Mouse (Mus musculus) liver, embryonic 15.5 days (tissue): ENCODE data around the gene Il27ra. TPM values are rescaled to one million over a fixed set of nuclear protein-coding genes. Genes with fewer than 3 reads are reported as not detected.
A peak's percentile ranks its signal among the peaks of the same experiment; 100 is the strongest.

Experiments
- ATAC-seq: fragments of 200-750 bp; cut with Nextera tagmentation; 2 replicates; pipeline ENCODE4 v1.8.0; 2017; ENCODE audit warnings: moderate number of reproducible peaks, mild to moderate bottlenecking, moderate library complexity; ENCODE audit not compliant: insufficient read depth
- H3K27ac ChIP-seq: fragments of 300-500 bp; sonication (generic); replicated peaks from 2 replicates; pipeline ENCODE4 v1.5.1; 2015; ENCODE audit warnings: mild to moderate bottlenecking, inconsistent platforms
- H3K27me3 ChIP-seq: fragments of 300-500 bp; sonication (generic); 2 replicates; pipeline ENCODE4 v1.6.1; 2015; ENCODE audit warnings: mild to moderate bottlenecking, inconsistent platforms
- H3K36me3 ChIP-seq: fragments of 300-500 bp; sonication (generic); replicated peaks from 2 replicates; pipeline ENCODE4 v1.6.1; 2015; ENCODE audit warnings: moderate library complexity, mild to moderate bottlenecking, inconsistent platforms
- H3K4me1 ChIP-seq: fragments of 300-500 bp; sonication (generic); replicated peaks from 2 replicates; pipeline ENCODE4 v1.6.1; 2015; ENCODE audit warnings: inconsistent platforms
- H3K4me2 ChIP-seq: fragments of 300-500 bp; sonication (generic); 2 replicates; pipeline ENCODE4 v1.6.1; 2015; ENCODE audit warnings: moderate library complexity, mild to moderate bottlenecking, inconsistent platforms
- H3K4me3 ChIP-seq: fragments of 300-500 bp; sonication (generic); replicated peaks from 2 replicates; pipeline ENCODE4 v1.5.1; 2015; ENCODE audit warnings: mild to moderate bottlenecking, inconsistent platforms
- H3K9ac ChIP-seq: fragments of 300-500 bp; sonication (generic); 2 replicates; pipeline ENCODE4 v1.6.1; 2015; ENCODE audit warnings: moderate library complexity, mild to moderate bottlenecking, inconsistent platforms
- H3K9me3 ChIP-seq: fragments of 300-500 bp; sonication (generic); replicated peaks from 2 replicates; pipeline ENCODE4 v1.6.1; 2016; ENCODE audit warnings: inconsistent platforms
- WGBS: fragments of 180-500 bp; shearing (Covaris S2); methylation state at CpG from one replicate; pipeline ENCODE4 v1.1.7; 2015; ENCODE audit warnings: mixed read lengths; ENCODE audit not compliant: insufficient replicate concordance; 5-methylcytosine and 5-hydroxymethylcytosine counted together
- polyA plus RNA-seq: library from polyadenylated mRNA; unstranded; fragments of >200 nt; fragmentation: Nextera tagmentation; extraction: Ambion mirVana; gene quantifications from 2 replicates; pipeline ENCODE4 v1.2.1, GENCODE M21; 2015

The Il27ra gene
- polyA plus RNA-seq, 1 experiment from 2014 or later = 0.74 TPM

DNA sequence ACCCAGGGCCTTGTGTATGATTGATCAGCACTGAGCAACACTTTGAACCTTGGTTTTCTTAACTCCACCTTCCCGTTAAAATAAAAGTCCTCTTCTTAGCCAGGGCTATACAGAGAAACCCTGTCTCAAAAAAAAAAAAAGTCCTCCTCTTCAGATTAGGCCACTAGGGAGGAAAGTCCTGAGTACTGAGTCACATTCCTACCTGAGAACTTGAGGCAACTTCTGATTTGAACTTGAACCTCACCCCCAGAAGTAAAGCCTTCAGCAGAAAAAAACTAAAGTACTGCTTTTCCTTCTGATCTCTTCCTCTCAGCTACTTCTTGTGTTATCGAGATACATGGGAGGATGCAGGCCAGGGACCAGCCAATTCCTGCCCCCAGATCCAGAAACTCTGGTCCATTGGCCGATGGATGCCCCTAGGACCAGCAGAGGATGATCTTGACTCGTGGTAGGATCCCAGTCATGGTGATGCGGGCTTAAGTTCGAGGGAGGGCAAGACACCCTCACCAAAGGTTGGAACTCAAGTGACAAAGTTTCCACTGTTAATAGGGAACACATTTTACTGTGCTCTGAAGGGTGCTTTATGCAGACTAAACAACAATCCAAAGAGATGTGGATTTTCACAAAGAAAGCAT lies 38.7 kb downstream of the Il27ra start:
- WGBS = 69% methylated on average over 6 of the region's 6 CpGs
- ATAC-seq = no peak
- no peaks in the 10 kb centered on the region for H3K27me3 ChIP-seq
- H3K4me1 ChIP-seq = peaks cover 58% of the 10 kb centered on the region
- H3K27ac ChIP-seq = peak overlapping the region; percentile 78
- H3K36me3 ChIP-seq = peaks cover 42% of the 10 kb centered on the region
- H3K9me3 ChIP-seq = no peaks in the 10 kb centered on the region
- peak overlapping the region; percentile 63; the same call in 1 of the 2 replicates for H3K9ac ChIP-seq
- peak overlapping the region; percentile 66; the same call in 1 of the 2 replicates for H3K4me3 ChIP-seq
- peak overlapping the region; percentile 96 for H3K4me2 ChIP-seq

- H3K9me3 ChIP-seq = no peaks in the 10 kb centered on the region
- no peak overlapping the region for H3K9ac ChIP-seq
- no peaks in the 10 kb centered on the region for H3K27me3 ChIP-seq
- no peak overlapping the region for H3K4me3 ChIP-seq
- H3K4me2 ChIP-seq = 0 out of 2 replicates have a peak overlapping the region, but pooled peaks have one; percentile 11
- peaks cover 64% of the 10 kb centered on the region for H3K4me1 ChIP-seq
- H3K36me3 ChIP-seq = peaks cover 42% of the 10 kb centered on the region
- H3K27ac ChIP-seq = no peak overlapping the region
- 63% methylated on average over 12 of the region's 12 CpGs for WGBS
- peak; percentile 8; the same call in 1 of the 2 replicates for ATAC-seq
Observed at GRCm38 (mm10) chr8:84002957-84003611, 39.3 kb downstream of the Il27ra start.

DNA sequence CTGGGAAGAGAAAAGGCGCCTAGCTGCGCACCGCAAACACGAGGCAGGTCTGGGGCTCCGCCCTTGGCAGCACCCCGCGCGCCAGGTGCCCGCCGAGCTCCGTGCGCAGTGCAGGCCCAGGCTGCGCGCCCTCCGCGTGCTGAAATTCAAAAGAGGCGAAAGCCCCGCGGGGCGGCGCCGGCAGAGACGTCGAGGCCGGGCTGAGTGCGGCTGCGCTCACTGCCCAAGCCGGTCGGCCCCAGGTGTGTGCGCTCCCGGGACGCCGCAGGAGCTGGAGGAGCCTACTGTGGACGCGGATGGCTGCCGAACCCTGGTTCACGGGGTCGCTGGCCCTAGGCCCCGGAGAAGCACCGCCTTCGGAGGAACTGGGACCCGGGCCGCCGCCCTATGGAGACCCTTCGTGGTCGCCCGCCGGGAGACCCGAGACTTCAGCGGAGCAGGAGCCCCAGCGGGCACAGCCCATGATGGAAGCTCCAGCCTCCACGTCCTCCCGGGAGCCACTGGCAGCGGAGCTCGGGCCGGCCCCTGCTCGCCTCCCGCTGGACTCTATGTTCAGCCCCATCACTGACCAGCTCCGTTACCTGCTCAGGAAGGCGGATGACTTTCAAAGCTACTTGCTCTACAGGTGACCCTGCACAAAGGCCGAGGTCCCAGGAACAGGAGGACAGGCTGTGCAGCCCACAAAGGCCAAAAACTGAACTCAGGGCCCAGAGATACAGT lies 40.9 kb downstream of the Il27ra start, which contains the start of gene 1700067K01Rik:
TSS of gene 1700067K01Rik (plus strand) at position 222 of the 720 bp plus-strand sequence.
- Histone ChIP-seq H3K4me2 (no peak within 1 kb of the TSS), H3K27me3 (no peaks in the 10 kb centered on the region), H3K4me3 (no peak within 1 kb of the TSS), H3K4me1 (peaks cover 67% of the 10 kb centered on the region), H3K27ac (no peak within 1 kb of the TSS), H3K9ac (no peak within 1 kb of the TSS), H3K9me3 (no peaks in the 10 kb centered on the region), H3K36me3 (peaks cover 42% of the 10 kb centered on the region)
- ATAC-seq = no peak
- 79% methylated on average over 61 of the region's 61 CpGs for WGBS

DNA sequence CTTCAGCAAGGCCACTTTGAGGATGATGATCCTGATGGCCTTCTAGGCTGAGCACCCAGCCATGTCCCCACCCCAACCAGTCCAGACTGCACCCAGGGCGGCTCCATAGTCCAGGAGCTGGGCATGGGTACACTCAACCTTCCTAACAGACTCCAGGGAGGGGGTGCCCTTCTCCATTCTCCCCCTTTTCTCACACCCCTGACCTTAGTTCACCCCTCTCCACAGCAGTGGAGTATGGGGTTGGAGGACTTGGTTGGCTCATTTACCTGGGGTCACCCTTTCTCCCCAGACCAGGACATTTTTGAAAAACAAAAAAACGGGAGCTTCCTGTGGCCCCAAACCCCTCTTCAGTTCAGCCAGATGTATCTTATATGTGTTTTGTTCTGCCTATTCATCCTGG lies 42.6 kb downstream of the Il27ra start:
- Histone ChIP-seq H3K27me3 (no peaks in the 10 kb centered on the region), H3K27ac (no peak overlapping the region), H3K36me3 (peaks cover 45% of the 10 kb centered on the region), H3K4me2 (peak overlapping the region; percentile 99), H3K4me1 (peaks cover 71% of the 10 kb centered on the region), H3K9ac (peak overlapping the region; percentile 12; the same call in 1 of the 2 replicates), H3K4me3 (peak overlapping the region; percentile 83), H3K9me3 (no peaks in the 10 kb centered on the region)
- ATAC-seq = no peak
- WGBS = 89% methylated on average over 2 of the region's 2 CpGs

GRCm38 (mm10) chr8:83999057-83999705 lies 43.2 kb downstream of the Il27ra start:
- Histone ChIP-seq H3K27me3 (no peaks in the 10 kb centered on the region), H3K36me3 (peaks cover 47% of the 10 kb centered on the region), H3K4me3 (peak overlapping the region; percentile 83), H3K9me3 (no peaks in the 10 kb centered on the region), H3K27ac (0 out of 2 replicates have a peak overlapping the region, but pooled peaks have one; percentile 83), H3K4me1 (peaks cover 69% of the 10 kb centered on the region), H3K9ac (peak overlapping the region; percentile 81), H3K4me2 (peak overlapping the region; percentile 99)
- 72% methylated on average over 16 of the region's 16 CpGs for WGBS
- no peak for ATAC-seq

DNA sequence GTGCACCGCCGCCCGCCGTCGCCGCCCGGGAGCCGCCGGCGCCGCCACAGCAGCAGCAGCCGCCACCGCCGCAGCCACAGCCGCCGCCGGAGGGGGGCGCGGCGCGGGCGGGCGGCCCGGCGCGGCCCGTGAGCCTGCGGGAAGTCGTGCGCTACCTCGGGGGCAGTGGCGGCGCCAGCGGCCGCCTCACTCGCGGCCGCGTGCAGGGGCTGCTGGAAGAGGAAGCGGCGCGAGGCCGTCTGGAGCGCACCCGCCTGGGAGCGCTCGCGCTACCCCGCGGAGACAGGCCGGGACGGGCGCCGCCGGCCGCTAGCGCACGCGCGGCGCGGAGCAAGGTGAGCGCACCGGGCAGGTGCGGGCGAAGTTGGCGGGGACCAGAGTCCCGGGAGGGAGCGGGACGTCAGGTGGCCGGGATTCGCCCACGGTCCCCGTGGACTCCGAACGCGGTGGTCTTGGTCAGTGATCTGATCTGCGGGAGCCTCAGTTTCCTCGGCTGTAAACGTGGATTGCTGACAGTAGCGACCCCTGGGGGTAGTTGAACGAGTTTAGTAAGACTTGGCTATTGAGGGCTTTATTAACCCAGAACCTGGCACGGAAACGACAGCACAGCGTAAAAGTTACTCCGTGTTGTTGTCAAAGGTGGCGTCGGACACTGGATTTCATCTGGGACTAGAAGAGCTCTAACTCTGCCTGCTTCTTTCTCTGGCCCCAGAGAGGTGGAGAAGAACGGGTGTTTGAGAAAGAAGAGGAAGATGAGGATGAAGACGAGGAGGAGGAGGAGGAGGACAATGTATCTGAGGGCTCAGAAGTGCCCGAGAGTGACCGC lies 43.9 kb downstream of the Il27ra start:
- peak overlapping the region; percentile 81 for H3K9ac ChIP-seq
- peak overlapping the region; percentile 83 for H3K4me3 ChIP-seq
- H3K4me1 ChIP-seq = peaks cover 71% of the 10 kb centered on the region
- H3K27me3 ChIP-seq = no peaks in the 10 kb centered on the region
- peak overlapping the region; percentile 99 for H3K4me2 ChIP-seq
- no peaks in the 10 kb centered on the region for H3K9me3 ChIP-seq
- H3K27ac ChIP-seq = peak overlapping the region; percentile 83
- 2% methylated on average over 86 of the region's 92 CpGs for WGBS
- no peak for ATAC-seq
- H3K36me3 ChIP-seq = peaks cover 48% of the 10 kb centered on the region

- under 1% methylated on average over 55 of the region's 112 CpGs for WGBS
- Histone ChIP-seq H3K4me1 (peaks cover 71% of the 10 kb centered on the region), H3K36me3 (peaks cover 45% of the 10 kb centered on the region), H3K9ac (peak within 1 kb of the TSS; percentile 92), H3K4me2 (peak within 1 kb of the TSS; percentile 99), H3K9me3 (no peaks in the 10 kb centered on the region), H3K27me3 (no peaks in the 10 kb centered on the region), H3K27ac (peak within 1 kb of the TSS; percentile 91), H3K4me3 (peak within 1 kb of the TSS; percentile 84)
- ATAC-seq = no peak
Observed at GRCm38 (mm10) chr8:83997511-83998141, 44.8 kb downstream of the Il27ra start, which contains the start of gene Samd1. TSS of gene Samd1 (plus strand) at chr8:83997672.

DNA sequence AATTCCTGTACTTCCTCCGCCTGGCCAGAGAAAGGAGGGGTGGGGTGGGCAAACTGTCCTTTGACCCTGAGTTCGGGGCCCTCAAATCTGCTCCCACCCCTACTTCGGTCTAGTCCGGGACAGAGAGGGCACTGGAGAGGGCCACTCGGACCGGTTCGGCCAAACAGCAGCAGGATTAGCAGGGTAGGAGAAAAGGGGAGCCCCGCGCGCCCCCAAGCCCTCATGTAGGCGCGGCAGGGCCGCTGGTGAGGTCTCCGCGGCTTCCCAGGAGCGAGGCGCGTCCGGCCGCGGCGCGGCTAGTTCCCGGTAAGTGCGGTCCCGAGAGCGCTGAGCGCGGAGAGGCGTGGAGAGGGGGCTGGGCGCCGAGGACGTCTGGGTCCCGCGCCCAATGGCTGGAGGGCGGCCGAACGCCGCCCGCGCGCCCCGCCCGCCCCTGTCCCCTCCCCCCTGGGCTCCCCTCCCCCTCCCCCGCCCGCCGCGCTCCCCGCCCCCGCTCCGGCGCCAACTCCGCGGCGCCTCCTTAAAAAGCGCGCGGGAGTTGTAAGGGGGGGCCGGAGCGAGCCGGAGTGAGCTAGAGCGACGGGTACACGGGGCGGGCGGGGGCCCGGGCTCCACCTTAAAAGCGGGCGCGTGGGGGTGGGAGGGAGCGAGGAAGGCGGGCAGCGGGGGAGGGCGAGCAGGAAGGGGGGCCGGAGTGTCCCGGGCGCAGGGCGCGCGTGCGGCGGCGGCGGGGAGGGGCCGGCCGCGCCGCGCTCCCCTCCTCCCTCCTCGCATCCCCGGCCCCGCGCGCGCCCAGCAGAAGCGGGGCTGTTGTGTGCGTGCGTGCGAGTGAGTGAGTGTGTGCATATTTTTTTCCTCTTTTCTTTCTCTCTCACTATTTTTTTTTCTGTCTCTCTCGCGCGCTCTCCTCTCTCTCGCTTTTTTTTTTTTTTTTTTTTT lies 45.6 kb downstream of the Il27ra start:
- Histone ChIP-seq H3K27ac (peak overlapping the region; percentile 91), H3K9me3 (no peaks in the 10 kb centered on the region), H3K4me2 (peak overlapping the region; percentile 99), H3K9ac (peak overlapping the region; percentile 92), H3K4me1 (peaks cover 73% of the 10 kb centered on the region), H3K27me3 (no peaks in the 10 kb centered on the region), H3K36me3 (peaks cover 44% of the 10 kb centered on the region), H3K4me3 (peak overlapping the region; percentile 84)
- peak; percentile 89 for ATAC-seq
- under 1% methylated on average over 76 of the region's 103 CpGs for WGBS

GRCm38 (mm10) chr8:83995973-83996372 lies 46.4 kb downstream of the Il27ra start:
- no peaks in the 10 kb centered on the region for H3K27me3 ChIP-seq
- peak overlapping the region; percentile 84 for H3K4me3 ChIP-seq
- peaks cover 74% of the 10 kb centered on the region for H3K4me1 ChIP-seq
- H3K9ac ChIP-seq = peak overlapping the region; percentile 92
- no peak for ATAC-seq
- WGBS = 36% methylated on average over 12 of the region's 12 CpGs
- H3K36me3 ChIP-seq = peaks cover 44% of the 10 kb centered on the region
- H3K4me2 ChIP-seq = peak overlapping the region; percentile 99
- peak overlapping the region; percentile 91; the same call in 1 of the 2 replicates for H3K27ac ChIP-seq
- no peaks in the 10 kb centered on the region for H3K9me3 ChIP-seq
